Mouse (Mus musculus) limb, embryonic 12.5 days (tissue): Measurements from ENCODE around the gene Olfr248. TPM values are rescaled to one million over a fixed set of nuclear protein-coding genes. Genes with fewer than 3 reads are reported as not detected.
"Not testable (repeated sequence)": the region's sequence is repeated elsewhere in the genome, so short reads cannot be mapped to it uniquely, and the experiment has no call there.

ENCODE experiments used
- ATAC-seq: fragments of 200-750 bp; cut with Nextera tagmentation; 2 replicates; pipeline ENCODE4 v1.8.0; 2017; ENCODE audit warnings: low read depth, moderate TSS enrichment; ENCODE audit not compliant: insufficient number of reproducible peaks, insufficient read depth, low FRiP score, low TSS enrichment
- H3K27ac ChIP-seq: fragments of 300-500 bp; sonication (generic); 2 replicates; pipeline ENCODE4 v1.5.1; 2016; ENCODE audit warnings: mild to moderate bottlenecking, moderate library complexity
- H3K27me3 ChIP-seq: fragments of 300-500 bp; sonication (generic); 2 replicates; pipeline ENCODE4 v1.6.1; 2016; ENCODE audit warnings: mild to moderate bottlenecking, moderate library complexity
- H3K36me3 ChIP-seq: fragments of 300-500 bp; sonication (generic); 2 replicates; pipeline ENCODE4 v1.6.1; 2016; ENCODE audit warnings: mild to moderate bottlenecking, moderate library complexity
- H3K4me1 ChIP-seq: fragments of 300-500 bp; sonication (generic); replicated peaks from 2 replicates; pipeline ENCODE4 v1.6.1; 2016
- H3K4me2 ChIP-seq: fragments of 300-500 bp; sonication (generic); 2 replicates; pipeline ENCODE4 v1.6.1; 2016; ENCODE audit warnings: mild to moderate bottlenecking, moderate library complexity
- H3K4me3 ChIP-seq: fragments of 300-500 bp; sonication (generic); replicated peaks from 2 replicates; pipeline ENCODE4 v1.5.1; 2016; ENCODE audit warnings: mild to moderate bottlenecking
- H3K9ac ChIP-seq: fragments of 300-500 bp; sonication (generic); replicated peaks from 2 replicates; pipeline ENCODE4 v1.6.1; 2016; ENCODE audit warnings: mild to moderate bottlenecking, moderate library complexity
- H3K9me3 ChIP-seq: fragments of 300-500 bp; sonication (generic); 2 replicates; pipeline ENCODE4 v1.6.1; 2016; ENCODE audit warnings: mild to moderate bottlenecking, moderate library complexity
- WGBS: fragments of 180-500 bp; shearing (Covaris S2); methylation state at CpG from one replicate; pipeline ENCODE4 v1.1.7; 2016; 5-methylcytosine and 5-hydroxymethylcytosine counted together
- polyA plus RNA-seq: library from polyadenylated mRNA; unstranded; fragments of >200 nt; fragmentation: Nextera tagmentation; extraction: Ambion mirVana; gene quantifications from 2 replicates; pipeline ENCODE4 v1.2.1, GENCODE M21; 2016

Olfr248 gene
- polyA plus RNA-seq = not detected in 2 replicates

- no peak for ATAC-seq
- no peak within 1 kb of the TSS for H3K4me2 ChIP-seq
- 90% methylated on average over 2 of the region's 2 CpGs for WGBS
- H3K9me3 ChIP-seq = no peaks in the 10 kb centered on the region
- H3K4me1 ChIP-seq = no peaks in the 10 kb centered on the region
- no peak within 1 kb of the TSS for H3K9ac ChIP-seq
- H3K27me3 ChIP-seq = no peaks in the 10 kb centered on the region
- H3K36me3 ChIP-seq = no peaks in the 10 kb centered on the region
- H3K4me3 ChIP-seq = no peak within 1 kb of the TSS
- H3K27ac ChIP-seq = no peak within 1 kb of the TSS
Measured at GRCm38 (mm10) chr1:174390746-174391145, at the start of gene Olfr248. Olfr248 (plus strand) TSS chr1:174391046.

- H3K9ac ChIP-seq, H3K4me1 ChIP-seq, H3K4me3 ChIP-seq, H3K36me3 ChIP-seq, H3K4me2 ChIP-seq, H3K27me3 ChIP-seq, H3K27ac ChIP-seq, ATAC-seq, H3K9me3 ChIP-seq: not testable (repeated sequence)
- WGBS = 65% methylated on average over 1 of the region's 1 CpGs
Measured at GRCm38 (mm10) chr1:174353636-174354035, 37.2 kb upstream of the Olfr248 start.

- no peak overlapping the region for H3K9ac ChIP-seq
- no peak overlapping the region for H3K4me2 ChIP-seq
- no peak overlapping the region for H3K27ac ChIP-seq
- no peaks in the 10 kb centered on the region for H3K36me3 ChIP-seq
- H3K27me3 ChIP-seq = no peaks in the 10 kb centered on the region
- H3K4me3 ChIP-seq = no peak overlapping the region
- 76% methylated on average over 5 of the region's 5 CpGs for WGBS
- ATAC-seq = no peak
- no peaks in the 10 kb centered on the region for H3K9me3 ChIP-seq
- H3K4me1 ChIP-seq = no peaks in the 10 kb centered on the region
Measured at GRCm38 (mm10) chr1:174354640-174355039, 36.2 kb upstream of the Olfr248 start.

GRCm38 (mm10) chr1:174364882-174365451 lies 25.9 kb upstream of the Olfr248 start, which contains the start of gene Olfr417:
Olfr417 (plus strand) TSS chr1:174365122.
- Histone ChIP-seq H3K9ac (no peak within 1 kb of the TSS), H3K27me3 (no peaks in the 10 kb centered on the region), H3K27ac (no peak within 1 kb of the TSS), H3K36me3 (no peaks in the 10 kb centered on the region), H3K4me3 (no peak within 1 kb of the TSS), H3K9me3 (no peaks in the 10 kb centered on the region), H3K4me1 (no peaks in the 10 kb centered on the region), H3K4me2 (no peak within 1 kb of the TSS)
- no peak for ATAC-seq
- WGBS = 65% methylated on average over 2 of the region's 2 CpGs

- no peak overlapping the region for H3K4me3 ChIP-seq
- H3K9ac ChIP-seq = no peak overlapping the region
- H3K27ac ChIP-seq = no peak overlapping the region
- WGBS = 88% methylated on average over 3 of the region's 3 CpGs
- no peaks in the 10 kb centered on the region for H3K4me1 ChIP-seq
- H3K4me2 ChIP-seq = no peak overlapping the region
- ATAC-seq = no peak
- H3K36me3 ChIP-seq = no peaks in the 10 kb centered on the region
- H3K27me3 ChIP-seq = no peaks in the 10 kb centered on the region
- H3K9me3 ChIP-seq = no peaks in the 10 kb centered on the region
Measured at GRCm38 (mm10) chr1:174373799-174374198, 17.0 kb upstream of the Olfr248 start.

- WGBS = 90% methylated on average over 4 of the region's 4 CpGs
- H3K9me3 ChIP-seq = no peaks in the 10 kb centered on the region
Measured at GRCm38 (mm10) chr1:174422959-174423358, 32.1 kb downstream of the Olfr248 start.

GRCm38 (mm10) chr1:174423764-174424163 lies 32.9 kb downstream of the Olfr248 start, which contains the start of gene Olfr414:
Olfr414 (plus strand) TSS chr1:174424064.
- ATAC-seq = no peak
- no peaks in the 10 kb centered on the region for H3K4me1 ChIP-seq
- H3K9me3 ChIP-seq = no peaks in the 10 kb centered on the region
- H3K27me3 ChIP-seq = no peaks in the 10 kb centered on the region
- WGBS = 65% methylated on average over 1 of the region's 1 CpGs
- no peaks in the 10 kb centered on the region for H3K36me3 ChIP-seq
- H3K27ac ChIP-seq = no peak within 1 kb of the TSS
- H3K9ac ChIP-seq = no peak within 1 kb of the TSS
- H3K4me2 ChIP-seq = no peak within 1 kb of the TSS
- H3K4me3 ChIP-seq = no peak within 1 kb of the TSS

More at GRCm38 (mm10) chr1:174422959-174423358, 32.1 kb downstream of the Olfr248 start:
- no peak overlapping the region for H3K4me2 ChIP-seq
- no peak overlapping the region for H3K4me3 ChIP-seq
- ATAC-seq = no peak
- H3K27ac ChIP-seq = no peak overlapping the region
- no peaks in the 10 kb centered on the region for H3K4me1 ChIP-seq
- H3K9ac ChIP-seq = no peak overlapping the region
- H3K27me3 ChIP-seq = no peaks in the 10 kb centered on the region
- H3K36me3 ChIP-seq = no peaks in the 10 kb centered on the region

- H3K9me3 ChIP-seq = no peaks in the 10 kb centered on the region
- 54% methylated on average over 3 of the region's 3 CpGs for WGBS
- H3K4me1 ChIP-seq = no peaks in the 10 kb centered on the region
- H3K27me3 ChIP-seq = no peaks in the 10 kb centered on the region
- no peak overlapping the region for H3K27ac ChIP-seq
- H3K4me2 ChIP-seq = no peak overlapping the region
- H3K36me3 ChIP-seq = no peaks in the 10 kb centered on the region
- H3K9ac ChIP-seq = no peak overlapping the region
- no peak overlapping the region for H3K4me3 ChIP-seq
- ATAC-seq = no peak
Measured at GRCm38 (mm10) chr1:174426180-174426986, 35.5 kb downstream of the Olfr248 start.

GRCm38 (mm10) chr1:174427402-174427801 lies 36.6 kb downstream of the Olfr248 start:
- Histone ChIP-seq H3K4me3 (no peak overlapping the region), H3K36me3 (no peaks in the 10 kb centered on the region), H3K4me1 (no peaks in the 10 kb centered on the region), H3K4me2 (no peak overlapping the region), H3K9me3 (no peaks in the 10 kb centered on the region), H3K9ac (no peak overlapping the region), H3K27me3 (no peaks in the 10 kb centered on the region), H3K27ac (no peak overlapping the region)
- ATAC-seq = no peak
- 90% methylated on average over 1 of the region's 1 CpGs for WGBS

- H3K9ac ChIP-seq = no peak overlapping the region
- no peaks in the 10 kb centered on the region for H3K27me3 ChIP-seq
- no peaks in the 10 kb centered on the region for H3K4me1 ChIP-seq
- H3K9me3 ChIP-seq = no peaks in the 10 kb centered on the region
- H3K4me3 ChIP-seq = no peak overlapping the region
- H3K27ac ChIP-seq = no peak overlapping the region
- H3K4me2 ChIP-seq = no peak overlapping the region
- ATAC-seq = no peak
- 89% methylated on average over 2 of the region's 2 CpGs for WGBS
- H3K36me3 ChIP-seq = no peaks in the 10 kb centered on the region
Measured at GRCm38 (mm10) chr1:174428407-174428806, 37.6 kb downstream of the Olfr248 start.

GRCm38 (mm10) chr1:174434121-174434520 lies 43.3 kb downstream of the Olfr248 start:
- no peak for ATAC-seq
- Histone ChIP-seq H3K4me2 (no peak overlapping the region), H3K4me1 (no peaks in the 10 kb centered on the region), H3K27me3 (no peaks in the 10 kb centered on the region), H3K9me3 (no peaks in the 10 kb centered on the region), H3K27ac (no peak overlapping the region), H3K36me3 (no peaks in the 10 kb centered on the region), H3K9ac (no peak overlapping the region), H3K4me3 (no peak overlapping the region)
- WGBS = 28% methylated on average over 1 of the region's 1 CpGs
